ENCODE assay signal across 19 mouse cellular contexts in genomic region chr6:17923894-17924505, GRCm38 (mm10).
DNase-seq lines count a peak whose midpoint lies in the region; ATAC-seq and TF ChIP-seq lines count a peak whose summit lies in the region.
"Had no signal": no experiment of that assay in that cellular context is flagged by ENCODE, and none has a peak within 500 bp of the region (broad histone marks: within the 10 kb centered on the region; RNA-seq: fewer than 3 reads in every experiment).

No protein-coding gene starts in this region.

- H3K9me3 ChIP-seq in forebrain, embryonic 13.5 days (replicated peaks), result no peaks in the 10 kb centered on the region
- H3K9me3 ChIP-seq in forebrain, embryonic 12.5 days, result no peaks in the 10 kb centered on the region
- H3K9me3 ChIP-seq: hindbrain, embryonic 13.5 days; limb, embryonic 13.5 days; liver, embryonic 12.5 days had no signal

- no peak overlapping the region for H3K9ac ChIP-seq in forebrain, embryonic 13.5 days
- H3K9ac ChIP-seq in forebrain, embryonic 12.5 days, result no peak overlapping the region
- H3K9ac ChIP-seq: hindbrain, embryonic 13.5 days; limb, embryonic 13.5 days; liver, embryonic 12.5 days had no signal

- DNase-seq in left cerebral cortex, adult 2 months (ENCODE audit: extremely low spot score in 1 of 2, low spot score in 2 of 2), result no peak
- no peak for DNase-seq in left cerebral cortex, adult 8-10 months (ENCODE audit: low spot score in 2 of 2)
- DNase-seq in right cerebral cortex, postnatal 25 days, result peak; percentile 26
- DNase-seq in right cerebral cortex, postnatal 10 days (ENCODE audit: low spot score in 2 of 2), result no peak
- DNase-seq in cerebellum, adult 9-11 months, result no peak
- no peak for DNase-seq in gastrocnemius, adult 2 months
- DNase-seq: adrenal gland, postnatal 25 days; gastrocnemius, postnatal 10 days; heart, postnatal 10 days; kidney, adult 2 months; lung, adult 18-20 months had no signal

- 0 out of 2 replicates have a peak, but pooled peaks have one; percentile 27 for ATAC-seq in forebrain, embryonic 13.5 days
- ATAC-seq in forebrain, embryonic 12.5 days (ENCODE audit: low FRiP score), result no peak
- ATAC-seq: liver, embryonic 12.5 days had no signal

- intact Hi-C loops in left cerebral cortex, adult 2 months (cut with DNase I), result loop anchor here (5.0 kb wide), 2 partner anchors 108 to 153 kb away; partner anchors contain the start of gene Wnt2
- intact Hi-C loops in gastrocnemius, adult 2 months (cut with DNase I), result no loop called here

- H3K4me1 ChIP-seq in forebrain, embryonic 13.5 days, result peaks cover 4% of the 10 kb centered on the region; the same call in 1 of the 2 replicates
- peaks cover 4% of the 10 kb centered on the region; the same call in 1 of the 2 replicates for H3K4me1 ChIP-seq in forebrain, embryonic 12.5 days
- H3K4me1 ChIP-seq: liver, embryonic 12.5 days had no signal

- H3K4me3 ChIP-seq in forebrain, embryonic 13.5 days, result no peak overlapping the region
- no peak overlapping the region for H3K4me3 ChIP-seq in forebrain, embryonic 12.5 days (replicated peaks)
- H3K4me3 ChIP-seq in left cerebral cortex, adult 2 months, result no peak overlapping the region
- H3K4me3 ChIP-seq in gastrocnemius, adult 2 months, result no peak overlapping the region
- H3K4me3 ChIP-seq: hindbrain, embryonic 13.5 days; limb, embryonic 13.5 days; liver, embryonic 12.5 days had no signal

- H3K27me3 ChIP-seq in forebrain, embryonic 13.5 days, result no peaks in the 10 kb centered on the region
- H3K27me3 ChIP-seq in forebrain, embryonic 12.5 days, result no peaks in the 10 kb centered on the region
- H3K27me3 ChIP-seq: hindbrain, embryonic 13.5 days; limb, embryonic 13.5 days; liver, embryonic 12.5 days had no signal

- peaks cover 24% of the 10 kb centered on the region for H3K36me3 ChIP-seq in forebrain, embryonic 13.5 days (ENCODE audit: poor library complexity, severe bottlenecking)
- H3K36me3 ChIP-seq in forebrain, embryonic 12.5 days (replicated peaks), result peaks cover 15% of the 10 kb centered on the region; the same call in 1 of the 2 replicates

- WGBS in forebrain, embryonic 13.5 days, result 92% methylated on average over 10 of the region's 10 CpGs
- WGBS in forebrain, embryonic 12.5 days, result 85% methylated on average over 10 of the region's 10 CpGs

- no peak overlapping the region for H3K4me2 ChIP-seq in forebrain, embryonic 13.5 days
- no peak overlapping the region for H3K4me2 ChIP-seq in forebrain, embryonic 12.5 days
- H3K4me2 ChIP-seq: heart, embryonic 11.5 days; hindbrain, embryonic 13.5 days; limb, embryonic 13.5 days; liver, embryonic 12.5 days; midbrain, embryonic 11.5 days had no signal

- no peak overlapping the region for H3K27ac ChIP-seq in forebrain, embryonic 13.5 days
- H3K27ac ChIP-seq in forebrain, embryonic 12.5 days, result no peak overlapping the region
- H3K27ac ChIP-seq in left cerebral cortex, adult 2 months, result peak overlapping the region; percentile 80
- H3K27ac ChIP-seq in gastrocnemius, adult 2 months, result no peak overlapping the region
- H3K27ac ChIP-seq: hindbrain, embryonic 13.5 days; kidney, postnatal 0 days; limb, embryonic 13.5 days; liver, embryonic 12.5 days had no signal

- no peak for TF ChIP-seq CTCF in left cerebral cortex, adult 2 months (IDR thresholded peaks at IDR 0.05)
- no peak for TF ChIP-seq CTCF in gastrocnemius, adult 2 months (IDR thresholded peaks at IDR 0.05)
